Mouse (Mus musculus): ENCODE data around the gene Cap2.

Cap2 gene

DNA sequence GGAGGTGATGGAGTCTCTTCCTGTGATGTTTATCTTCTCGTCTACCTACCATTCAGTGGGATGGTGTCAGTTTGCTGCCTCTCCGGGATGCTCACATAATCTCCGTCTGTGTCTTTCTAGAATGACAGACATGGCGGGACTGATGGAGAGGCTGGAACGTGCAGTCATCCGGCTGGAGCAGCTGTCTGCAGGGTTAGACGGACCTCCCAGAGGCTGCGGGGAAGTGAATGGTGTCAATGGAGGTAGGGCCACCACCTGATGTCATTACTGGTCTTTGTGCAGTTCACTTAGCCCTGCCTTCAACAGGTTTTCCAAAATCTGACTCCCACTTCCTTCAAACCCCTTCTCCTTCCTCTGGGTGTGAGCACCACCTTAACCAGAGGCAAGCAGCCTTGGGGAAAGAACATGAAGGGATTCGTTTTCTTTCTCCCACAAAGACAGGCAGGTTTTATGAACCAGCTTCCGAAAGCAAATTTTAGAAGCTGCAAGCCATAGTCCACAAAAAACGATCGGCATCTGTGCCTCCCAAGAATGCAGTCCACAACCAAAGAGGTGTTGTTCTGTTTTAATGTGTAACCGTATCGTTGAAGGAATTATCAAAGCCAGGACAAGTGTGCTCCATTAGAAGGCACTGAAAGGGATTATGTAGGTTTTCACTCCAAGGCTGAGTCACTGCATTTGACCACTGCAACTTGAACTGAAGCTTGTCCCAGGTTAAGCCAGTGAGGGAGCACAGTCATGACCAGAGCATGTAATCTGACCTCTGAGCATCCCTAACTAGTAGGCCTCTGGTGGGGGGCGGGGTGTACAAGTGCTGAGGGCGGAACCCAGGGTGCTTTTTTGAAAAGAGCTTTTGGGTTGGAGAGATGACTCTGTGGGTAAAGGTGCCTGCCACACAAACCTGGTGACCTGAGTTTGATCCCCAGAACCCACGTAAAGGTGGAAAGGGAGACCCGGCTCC is 23.9 kb downstream of the Cap2 start:
- no peak for DNase-seq (ENCODE audit: low read depth, low spot score)

GRCm38 (mm10) chr13:46526645-46527044 is 25.0 kb downstream of the Cap2 start:
- DNase-seq (ENCODE audit: low read depth, low spot score) = no peak

DNA sequence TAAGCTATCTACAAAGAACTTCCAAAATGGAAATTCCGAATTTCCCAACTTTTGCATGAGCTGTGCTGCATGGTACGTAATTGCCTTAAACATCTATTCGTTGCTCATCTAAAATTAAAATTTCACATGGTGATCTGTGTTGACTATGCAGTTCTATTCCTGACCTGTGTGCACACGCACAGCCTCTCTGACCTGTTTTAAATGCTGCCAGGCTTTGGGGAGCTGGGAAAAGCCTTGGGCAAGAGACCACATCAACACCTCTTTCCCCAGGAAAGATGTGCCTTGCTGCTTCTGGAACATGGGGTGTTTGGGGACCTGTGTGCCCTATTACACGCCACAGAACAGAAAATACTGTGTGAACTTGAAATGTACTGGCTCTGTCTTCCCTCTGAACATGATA is 25.7 kb downstream of the Cap2 start:
- no peak for DNase-seq (ENCODE audit: low read depth, low spot score)

DNA sequence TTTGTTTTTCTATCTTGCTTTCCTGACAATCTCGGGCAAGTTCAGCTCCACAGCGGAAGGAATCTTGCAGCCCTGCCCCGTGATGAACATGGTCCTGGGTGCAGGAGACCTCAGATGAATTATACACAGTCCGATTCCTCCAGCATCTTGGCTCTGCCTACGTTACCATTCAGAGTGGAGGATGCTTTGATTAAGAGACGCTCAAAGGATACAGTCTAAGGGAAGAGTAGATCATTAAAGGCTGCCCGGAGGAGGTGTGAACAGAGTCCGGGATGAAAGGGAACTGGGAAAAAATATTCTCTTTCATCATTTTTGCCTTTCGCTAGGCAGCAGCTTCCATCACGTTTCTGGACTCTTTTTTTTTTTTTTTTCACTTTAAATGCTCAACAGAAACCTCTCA is 27.4 kb downstream of the Cap2 start:
- no peak for DNase-seq (ENCODE audit: low read depth, low spot score)

DNA sequence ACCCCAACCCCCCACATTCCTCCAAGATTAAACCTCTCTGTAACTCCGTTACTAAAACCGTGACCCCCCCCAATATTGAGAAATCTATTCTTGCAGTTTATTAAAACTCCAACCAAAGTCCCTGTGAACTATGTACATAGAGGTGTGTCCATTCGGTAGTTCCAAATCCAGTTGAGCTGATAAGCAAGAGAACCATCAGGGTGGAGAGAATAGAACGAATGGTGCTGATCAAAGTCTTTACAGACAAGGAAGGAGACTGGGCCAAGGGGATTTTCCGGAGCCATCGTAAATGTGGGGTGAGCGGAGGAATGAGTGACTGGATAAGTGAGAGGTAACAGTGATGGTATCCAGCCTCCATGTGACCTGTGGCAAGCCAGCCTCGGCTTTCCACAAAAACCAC is 28.9 kb downstream of the Cap2 start:
- DNase-seq (ENCODE audit: low read depth, low spot score) = no peak

DNA sequence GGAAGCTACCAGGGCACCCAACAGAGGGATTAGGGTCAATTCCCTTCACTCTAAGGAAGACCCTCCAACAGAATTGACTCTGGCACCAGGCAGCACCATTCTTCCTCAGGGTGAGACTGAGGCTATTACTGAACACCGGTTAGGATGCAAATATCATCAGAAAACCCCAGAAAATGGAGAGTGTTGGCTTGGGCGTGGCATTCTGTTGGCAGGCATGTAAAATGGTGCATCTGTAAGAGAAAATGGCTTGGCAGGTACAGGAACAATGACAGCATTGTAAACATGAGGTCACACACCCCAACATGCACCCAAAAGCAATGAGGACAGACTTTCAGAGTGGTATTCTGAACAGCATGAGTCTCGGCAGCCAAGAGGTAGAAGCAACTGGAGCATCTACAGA is 30.0 kb downstream of the Cap2 start:
- no peak for DNase-seq (ENCODE audit: low read depth, low spot score)

- no peak for DNase-seq (ENCODE audit: low read depth, low spot score)
Observed at GRCm38 (mm10) chr13:46532276-46532675, 30.6 kb downstream of the Cap2 start.

GRCm38 (mm10) chr13:46533342-46534129 is 31.9 kb downstream of the Cap2 start:
- no peak for DNase-seq (ENCODE audit: low read depth, low spot score)

DNA sequence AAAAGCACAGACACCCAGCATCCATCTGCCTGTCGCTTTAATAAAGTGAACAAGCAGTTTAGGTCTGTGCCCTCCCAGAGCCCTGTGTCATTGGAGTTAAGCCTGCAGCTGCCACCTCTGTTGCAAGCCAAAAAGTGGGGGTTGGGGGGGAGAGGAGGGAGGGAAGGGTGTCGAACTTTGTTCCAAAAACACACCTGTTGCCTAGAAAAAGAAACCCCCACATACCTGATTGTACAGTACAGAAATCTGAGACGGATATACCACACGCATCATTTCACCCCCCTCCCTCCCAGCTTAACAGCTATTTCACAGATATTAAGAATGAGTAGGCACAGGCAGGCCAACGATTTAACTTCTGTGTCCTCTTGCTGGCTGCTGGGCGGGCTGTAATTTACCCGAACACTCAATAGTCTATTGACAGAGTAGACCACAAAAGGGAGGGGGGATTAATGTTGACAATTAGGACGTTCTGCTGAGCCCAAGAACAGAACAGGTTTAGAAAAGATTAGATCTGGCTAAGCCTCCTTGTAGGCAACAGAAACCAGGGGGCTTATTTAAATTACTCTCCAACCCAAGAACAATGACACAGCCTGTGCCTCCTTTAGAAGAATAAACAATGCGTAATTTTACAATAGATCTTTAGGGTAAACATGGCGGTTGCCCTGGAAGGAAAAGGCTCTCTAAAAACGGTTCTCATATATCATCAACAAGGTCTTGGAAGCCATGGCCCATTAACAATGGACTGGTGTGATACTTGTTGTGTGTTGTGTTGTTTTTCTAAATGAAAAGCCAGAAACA is 32.7 kb downstream of the Cap2 start:
- peak; percentile 24 for DNase-seq (ENCODE audit: low read depth, low spot score)

- DNase-seq (ENCODE audit: low read depth, low spot score) = peak; percentile 43
Observed at GRCm38 (mm10) chr13:46534969-46535785, 33.5 kb downstream of the Cap2 start.

GRCm38 (mm10) chr13:46539284-46539683 is 37.6 kb downstream of the Cap2 start:
- no peak for DNase-seq (ENCODE audit: low read depth, low spot score)

- no peak for DNase-seq (ENCODE audit: low read depth, low spot score)
Observed at GRCm38 (mm10) chr13:46540943-46541342, 39.3 kb downstream of the Cap2 start.

DNA sequence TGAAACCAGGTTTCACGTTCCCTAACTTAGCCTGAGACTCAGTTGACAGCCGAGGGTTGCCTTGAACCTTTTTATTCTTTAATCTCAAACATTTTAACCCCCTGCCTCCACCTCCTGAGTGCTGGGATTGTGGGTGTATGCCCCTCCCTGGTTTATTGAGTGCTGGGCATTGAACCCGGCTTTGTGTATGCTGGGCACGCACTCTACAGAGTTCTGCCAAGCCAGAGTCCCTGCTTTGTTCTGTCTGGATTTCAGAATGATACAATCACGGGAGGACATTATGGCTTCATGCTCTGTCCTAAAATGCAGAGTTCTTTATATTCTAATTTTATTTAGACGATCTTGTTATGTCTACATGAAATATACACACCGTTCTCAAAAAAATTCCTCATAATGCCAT is 41.1 kb downstream of the Cap2 start:
- DNase-seq (ENCODE audit: low read depth, low spot score) = no peak

- no peak for DNase-seq (ENCODE audit: low read depth, low spot score)
Observed at GRCm38 (mm10) chr13:46544608-46545007, 43.0 kb downstream of the Cap2 start.

GRCm38 (mm10) chr13:46545081-46545480 is 43.4 kb downstream of the Cap2 start:
- no peak for DNase-seq (ENCODE audit: low read depth, low spot score)

DNA sequence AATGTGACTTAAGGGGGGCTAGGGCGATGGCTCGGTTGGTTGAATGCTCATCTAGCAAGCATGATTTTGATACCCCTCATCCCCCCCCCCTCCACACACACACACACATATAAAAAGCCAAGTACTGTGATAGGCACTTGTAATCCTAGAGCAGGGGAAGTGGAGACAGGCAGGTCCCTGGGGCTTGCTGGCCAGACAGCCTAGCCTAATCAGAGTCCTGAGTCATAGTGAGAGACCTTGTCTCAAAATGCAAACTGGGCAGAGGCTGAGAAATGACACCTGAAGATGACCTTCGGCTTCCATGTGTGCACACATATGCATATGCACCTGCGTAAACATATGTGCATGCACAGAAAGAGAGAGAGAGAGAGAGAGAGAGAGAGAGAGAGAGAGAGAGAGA is 45.2 kb downstream of the Cap2 start:
- DNase-seq (ENCODE audit: low read depth, low spot score) = no peak

DNA sequence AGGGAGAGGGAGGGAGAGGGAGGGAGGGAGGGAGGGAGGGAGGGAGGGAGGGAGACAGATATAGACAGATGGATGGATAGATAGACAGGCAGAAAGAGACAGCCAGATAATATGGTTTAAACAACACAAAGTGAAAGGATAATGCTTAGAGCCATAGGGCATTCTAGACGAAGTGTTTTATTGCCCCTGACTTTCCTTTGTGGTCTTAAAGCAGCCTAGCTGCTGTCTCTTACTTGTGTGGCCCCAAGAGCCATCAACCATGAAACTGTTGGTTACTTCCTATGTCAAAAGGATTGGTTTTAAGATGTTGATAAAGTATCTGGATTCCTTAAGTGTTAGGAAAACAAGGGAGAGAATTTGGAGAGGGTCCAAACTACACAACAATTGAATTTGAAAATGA is 45.6 kb downstream of the Cap2 start:
- no peak for DNase-seq (ENCODE audit: low read depth, low spot score)

DNA sequence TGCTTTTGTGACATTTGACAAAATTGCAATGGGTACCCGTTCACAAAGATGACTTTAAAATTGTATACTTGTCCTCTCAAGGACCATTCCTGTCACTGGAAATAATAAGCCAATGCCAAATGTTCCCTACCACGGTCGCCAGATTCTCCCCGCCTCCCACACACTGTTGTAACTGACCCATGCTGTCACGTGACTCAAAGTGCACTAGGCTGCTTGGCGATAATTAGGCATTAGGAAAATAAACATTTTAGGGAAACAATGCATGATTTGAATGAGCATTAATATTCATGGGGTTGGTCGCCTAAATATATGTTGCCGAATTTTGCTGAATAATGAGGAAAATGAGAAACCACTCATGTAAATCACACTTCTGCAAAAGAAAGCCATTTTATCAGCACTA is 46.5 kb downstream of the Cap2 start:
- no peak for DNase-seq (ENCODE audit: low read depth, low spot score)

GRCm38 (mm10) chr13:46548600-46549179 is 47.0 kb downstream of the Cap2 start:
- DNase-seq (ENCODE audit: low read depth, low spot score) = no peak

DNA sequence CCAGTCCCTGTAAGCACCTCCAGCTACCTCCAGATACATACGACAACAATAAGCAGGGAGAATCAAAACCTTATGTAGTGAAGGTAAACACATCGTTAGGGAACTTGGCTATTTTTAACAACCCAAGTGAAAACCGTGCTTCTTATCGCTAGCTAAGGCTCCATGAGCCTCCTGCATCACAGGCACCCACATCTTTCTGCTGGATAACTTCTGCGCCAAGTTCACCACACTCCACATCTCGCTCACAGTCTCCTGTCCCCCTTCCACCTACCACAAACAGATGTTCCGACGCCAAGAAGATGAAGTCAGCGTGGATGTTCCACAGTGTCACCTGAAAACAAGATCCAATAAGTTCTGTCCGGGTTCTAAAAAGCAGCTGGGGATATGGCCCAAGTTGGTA is 49.0 kb downstream of the Cap2 start:
- DNase-seq (ENCODE audit: low read depth, low spot score) = no peak

DNA sequence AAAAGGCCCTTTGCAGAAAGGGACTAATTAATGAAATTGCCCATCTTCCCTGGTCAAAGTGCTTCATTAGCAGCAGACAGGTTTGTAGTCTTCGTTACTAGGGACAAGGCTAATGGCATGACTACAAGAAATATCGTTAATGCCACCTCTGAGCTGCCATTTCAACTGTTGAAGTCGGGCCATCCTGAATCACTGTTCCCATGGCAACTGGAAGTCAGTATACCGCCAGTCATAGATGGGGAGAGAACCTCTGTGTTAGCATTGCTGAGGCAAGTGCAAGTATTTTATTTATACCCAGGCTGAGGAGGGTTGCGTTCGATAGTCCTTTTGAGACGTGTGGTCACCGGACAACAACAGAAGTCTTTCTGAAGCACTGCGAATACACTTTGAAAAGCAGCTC is 53.1 kb downstream of the Cap2 start:
- DNase-seq (ENCODE audit: low read depth, low spot score) = peak; percentile 54

Measured in R1 (cell line).